Mouse (Mus musculus): ENCODE data around the gene Mfap4. TPM values are rescaled to one million over a fixed set of nuclear protein-coding genes. Genes with fewer than 3 reads are reported as not detected.

Mfap4 gene
- polyA plus RNA-seq, 1 experiment from 2014 or later: not detected

DNA sequence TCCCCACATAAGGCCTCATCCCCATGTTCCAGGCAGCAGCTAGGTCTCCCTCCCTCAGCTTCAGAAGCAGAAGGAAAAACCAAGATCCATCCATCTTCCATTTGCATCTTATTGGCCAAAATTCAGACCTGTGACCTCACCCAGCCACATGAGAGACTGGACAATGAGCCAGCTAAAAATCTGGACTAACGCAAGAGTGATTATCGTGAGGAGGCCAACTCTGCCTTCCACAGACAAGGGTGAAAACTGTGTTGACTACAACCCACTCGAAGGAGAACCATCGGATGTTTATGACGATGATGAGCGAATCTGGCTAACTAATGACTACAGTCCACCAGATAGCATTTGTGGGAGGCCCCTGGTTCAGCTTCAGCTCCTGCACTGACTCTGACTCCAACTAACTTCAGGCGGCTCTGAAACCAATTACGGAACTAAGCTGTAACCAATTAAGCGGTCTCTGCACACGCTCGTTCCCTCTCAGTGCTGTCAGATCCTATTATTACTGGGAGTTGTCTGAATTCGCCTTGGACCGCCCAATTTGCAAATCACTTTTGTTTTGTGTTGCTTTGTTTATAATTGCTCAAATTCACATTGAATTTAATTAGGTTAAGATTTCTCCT, 1.9 kb upstream of the Mfap4 start:
- ChIA-PET CTCF (no interaction called here), POLR2A (no interaction called here)
- in situ Hi-C loops (cut with MboI; ENCODE audit: low pct_unique_long_range_greater_than_20kb): no loop called here
- no peak for TF ChIP-seq CTCF (IDR thresholded peaks at IDR 0.05)
- DNase-seq (ENCODE audit: low read depth, low spot score) (no peak), ATAC-seq (no peak)
- no peaks in the 10 kb centered on the region for H3K27me3 ChIP-seq

DNA sequence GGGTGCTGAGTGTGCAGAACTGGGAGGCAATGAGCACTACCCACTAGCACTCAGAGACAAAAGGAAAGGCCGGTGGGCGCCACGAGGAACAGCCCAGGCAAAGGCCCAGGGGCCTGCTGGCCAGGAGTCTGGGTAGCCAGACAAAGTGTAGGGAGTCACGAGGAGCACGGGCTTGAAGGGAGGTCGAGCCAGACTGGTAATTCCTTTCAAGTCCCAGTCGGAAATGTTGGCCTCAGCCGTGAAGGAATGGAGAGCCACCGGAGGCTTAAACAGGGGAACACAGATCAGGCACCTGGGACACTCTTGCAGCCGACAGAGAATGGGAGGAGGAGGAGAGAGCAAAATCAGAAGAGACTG, 997 bp upstream of the Mfap4 start:
- no peaks in the 10 kb centered on the region for H3K27me3 ChIP-seq
- CTCF ChIA-PET: no interaction called here
- DNase-seq (ENCODE audit: low read depth, low spot score) (no peak), ATAC-seq (no peak)
- POLR2A ChIA-PET: no interaction called here
- no peak for TF ChIP-seq CTCF (IDR thresholded peaks at IDR 0.05)
- in situ Hi-C loops (cut with MboI; ENCODE audit: low pct_unique_long_range_greater_than_20kb): no loop called here

DNA sequence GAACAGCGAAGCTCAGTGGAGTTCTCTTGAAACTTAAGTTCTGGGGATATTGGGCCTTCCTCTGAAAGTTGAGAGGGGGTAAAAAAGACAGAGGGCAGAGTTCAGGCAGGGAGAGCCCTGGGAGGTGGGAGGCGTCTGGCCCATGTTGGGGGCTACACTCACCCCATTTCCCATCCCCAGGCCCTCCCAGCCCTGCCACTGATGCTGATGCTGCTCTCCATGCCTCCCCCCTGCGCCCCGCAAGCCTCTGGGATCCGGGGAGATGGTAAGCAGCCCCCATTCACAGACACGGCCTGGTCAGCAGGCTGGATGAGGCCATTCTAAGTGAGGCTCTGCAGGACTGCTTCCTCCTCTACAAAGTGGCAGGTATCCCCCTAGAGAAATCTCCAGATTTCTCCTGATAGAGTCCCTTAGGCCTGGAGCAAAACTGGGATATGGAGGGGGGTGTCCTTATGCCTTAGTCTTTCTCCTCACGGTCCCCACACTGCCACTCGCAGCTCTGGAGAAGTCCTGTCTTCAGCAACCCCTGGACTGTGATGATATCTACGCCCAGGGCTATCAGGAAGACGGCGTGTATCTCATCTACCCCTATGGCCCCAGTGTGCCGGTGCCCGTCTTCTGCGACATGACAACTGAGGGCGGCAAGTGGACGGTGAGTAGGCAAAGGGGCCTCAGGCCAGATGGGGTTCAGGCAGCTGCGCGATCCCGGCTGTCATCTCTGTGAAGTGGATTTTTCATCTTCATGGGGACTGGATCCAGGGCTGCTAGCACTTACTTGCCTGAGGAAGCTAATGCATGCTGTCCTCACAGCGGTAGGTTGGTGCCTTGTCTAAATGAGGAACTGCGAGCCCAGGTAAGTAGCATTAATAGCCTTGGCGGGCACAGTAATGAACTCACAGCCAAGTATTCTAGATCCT, 568 bp downstream of the Mfap4 start:
- in situ Hi-C loops (cut with MboI; ENCODE audit: low pct_unique_long_range_greater_than_20kb): no loop called here
- no peaks in the 10 kb centered on the region for H3K27me3 ChIP-seq
- no peak for ATAC-seq
- TF ChIP-seq CTCF (IDR thresholded peaks at IDR 0.05): no peak
- DNase-seq (ENCODE audit: low read depth, low spot score): no peak
- ChIA-PET POLR2A (no interaction called here), CTCF (interaction anchor here (1.1 kb wide), 1 partner anchor 18 kb away, joined by 3 read pairs; no protein-coding TSS in a partner anchor)

DNA sequence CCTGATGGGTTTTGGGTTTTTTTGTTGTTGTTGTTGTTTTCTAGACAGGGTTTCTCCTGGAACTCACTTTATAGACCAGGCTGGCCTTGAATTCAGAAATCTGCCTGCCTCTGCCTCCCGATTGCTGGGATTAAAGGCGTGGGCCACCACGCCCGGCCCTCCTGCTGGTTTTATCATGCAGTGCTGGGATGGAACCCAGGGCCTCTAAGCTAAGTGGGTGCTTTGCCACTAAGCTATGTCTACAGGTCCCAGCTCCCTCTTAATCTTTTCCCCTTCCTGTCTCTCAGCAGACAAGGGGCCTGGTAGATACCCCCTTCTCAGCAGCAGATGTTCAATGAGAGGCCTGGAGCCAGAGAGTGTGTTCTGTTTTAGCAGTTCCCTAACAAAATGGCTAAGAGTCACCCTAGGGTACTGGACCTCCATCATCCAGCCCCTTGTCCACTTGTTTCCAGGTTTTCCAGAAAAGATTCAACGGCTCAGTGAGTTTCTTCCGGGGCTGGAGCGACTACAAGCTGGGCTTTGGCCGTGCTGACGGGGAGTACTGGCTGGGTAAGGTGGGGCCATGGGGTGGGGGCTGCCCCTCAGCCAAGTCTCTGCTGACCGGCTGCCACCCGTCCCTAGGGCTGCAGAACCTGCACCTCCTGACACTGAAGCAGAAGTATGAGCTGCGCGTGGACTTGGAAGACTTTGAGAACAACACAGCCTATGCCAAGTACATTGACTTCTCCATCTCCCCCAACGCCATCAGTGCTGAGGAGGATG, 1.4 kb downstream of the Mfap4 start:
- no peaks in the 10 kb centered on the region for H3K27me3 ChIP-seq
- no peak for TF ChIP-seq CTCF (IDR thresholded peaks at IDR 0.05)
- in situ Hi-C loops (cut with MboI; ENCODE audit: low pct_unique_long_range_greater_than_20kb): no loop called here
- DNase-seq (ENCODE audit: low read depth, low spot score) (no peak), ATAC-seq (no peak)
- ChIA-PET CTCF (interaction anchor here (1.1 to 1.6 kb wide), 2 partner anchors 18 kb away, joined by 3 read pairs; partner anchors contain the start of gene B9d1), POLR2A (no interaction called here)

DNA sequence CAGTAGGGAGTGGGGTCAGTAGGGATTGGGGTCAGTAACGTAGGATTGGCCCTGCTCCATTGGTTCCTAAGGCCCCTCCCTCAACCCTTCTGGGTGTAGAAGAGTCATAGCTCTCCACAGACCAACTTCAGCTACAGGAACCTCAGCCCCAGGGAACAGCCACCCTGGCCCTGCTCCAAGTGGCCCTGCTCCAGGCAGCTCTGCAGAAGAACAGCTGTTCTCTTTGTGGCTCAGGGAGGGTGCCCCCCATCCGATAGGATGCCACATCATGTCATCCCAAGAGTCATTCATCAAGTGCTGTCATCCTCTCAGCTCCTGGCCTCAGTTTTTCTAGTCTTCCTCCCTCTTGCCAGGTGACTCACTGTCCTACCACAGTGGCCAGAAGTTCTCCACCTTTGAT, 2.2 kb downstream of the Mfap4 start:
- DNase-seq (ENCODE audit: low read depth, low spot score) (no peak), ATAC-seq (no peak)
- ChIA-PET CTCF (interaction anchor here (1.6 kb wide), 1 partner anchor 17 kb away, joined by 3 read pairs; the partner anchor contains the start of gene B9d1), POLR2A (no interaction called here)
- in situ Hi-C loops (cut with MboI; ENCODE audit: low pct_unique_long_range_greater_than_20kb): no loop called here
- TF ChIP-seq CTCF (IDR thresholded peaks at IDR 0.05): no peak
- no peaks in the 10 kb centered on the region for H3K27me3 ChIP-seq

DNA sequence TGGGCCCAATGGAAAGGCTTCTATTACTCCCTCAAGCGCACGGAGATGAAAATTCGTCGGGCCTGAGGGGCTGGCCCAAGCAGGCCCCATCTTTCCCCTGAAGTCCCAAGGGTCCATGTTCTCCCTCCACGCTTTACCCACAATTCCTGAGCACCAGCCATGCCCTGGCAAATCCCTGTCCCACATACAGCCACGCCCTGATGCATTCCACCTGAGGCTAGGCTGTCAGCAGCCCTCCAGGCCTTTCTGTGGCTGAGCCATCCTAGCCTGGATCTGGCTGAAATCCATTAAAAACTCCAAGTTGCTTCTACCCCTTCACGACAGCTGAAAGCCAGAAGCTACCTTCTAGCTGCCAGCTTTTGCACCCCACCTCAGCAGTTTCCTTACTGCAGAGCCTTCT, 2.7 kb downstream of the Mfap4 start:
- CTCF ChIA-PET: interaction anchor here (1.6 kb wide), 1 partner anchor 17 kb away, joined by 3 read pairs; the partner anchor contains the start of gene B9d1
- no peak for TF ChIP-seq CTCF (IDR thresholded peaks at IDR 0.05)
- in situ Hi-C loops (cut with MboI; ENCODE audit: low pct_unique_long_range_greater_than_20kb): no loop called here
- no peak for DNase-seq (ENCODE audit: low read depth, low spot score)
- ATAC-seq: no peak
- H3K27me3 ChIP-seq: no peaks in the 10 kb centered on the region
- POLR2A ChIA-PET: no interaction called here

DNA sequence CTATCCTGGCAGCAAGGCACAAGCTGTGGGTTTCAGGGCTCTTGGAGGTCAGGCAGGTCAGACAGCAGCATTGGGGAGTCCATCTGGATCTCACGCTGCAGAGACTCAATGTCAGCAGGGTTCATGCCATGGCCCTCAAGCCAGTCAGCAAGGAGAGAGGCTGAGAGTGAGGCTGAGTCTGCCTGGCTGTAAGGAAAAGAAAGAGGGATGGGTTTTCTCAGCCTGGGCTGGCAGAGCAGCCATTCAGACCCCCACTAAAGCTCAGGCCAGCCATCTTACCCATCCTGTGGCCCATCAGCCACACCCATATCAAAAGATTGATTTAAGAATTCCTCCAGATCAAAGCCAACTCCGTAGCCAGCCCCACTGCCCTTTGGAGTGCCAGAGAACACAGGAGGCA, 3.9 kb downstream of the Mfap4 start:
- CTCF ChIA-PET: no interaction called here
- in situ Hi-C loops (cut with MboI; ENCODE audit: low pct_unique_long_range_greater_than_20kb): no loop called here
- no peaks in the 10 kb centered on the region for H3K27me3 ChIP-seq
- POLR2A ChIA-PET: no interaction called here
- TF ChIP-seq CTCF (IDR thresholded peaks at IDR 0.05): no peak
- DNase-seq (ENCODE audit: low read depth, low spot score) (no peak), ATAC-seq (no peak)

DNA sequence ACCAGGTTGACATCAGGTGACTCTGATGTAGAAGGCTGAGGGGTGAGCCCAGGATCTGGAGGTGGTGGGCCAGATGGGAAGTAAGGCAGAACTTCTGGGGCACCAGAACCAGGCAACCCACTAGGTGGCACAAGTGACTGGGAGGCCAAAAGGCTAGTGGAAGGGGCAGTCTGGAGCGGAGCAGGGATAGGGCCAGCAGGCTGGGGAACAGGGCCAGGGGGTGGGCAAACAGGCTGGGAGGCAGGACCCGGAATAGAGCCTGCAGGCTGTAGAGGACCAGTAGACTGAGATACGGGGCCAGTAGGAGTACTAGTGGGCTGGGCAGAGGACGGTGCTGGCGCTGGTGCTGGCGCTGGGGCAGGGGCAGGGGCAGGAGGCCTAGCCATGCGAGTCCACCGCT, 4.6 kb downstream of the Mfap4 start:
- TF ChIP-seq CTCF (IDR thresholded peaks at IDR 0.05): no peak
- ATAC-seq (no peak), DNase-seq (ENCODE audit: low read depth, low spot score) (no peak)
- in situ Hi-C loops (cut with MboI; ENCODE audit: low pct_unique_long_range_greater_than_20kb): no loop called here
- no peaks in the 10 kb centered on the region for H3K27me3 ChIP-seq
- CTCF ChIA-PET: no interaction called here
- POLR2A ChIA-PET: no interaction called here

DNA sequence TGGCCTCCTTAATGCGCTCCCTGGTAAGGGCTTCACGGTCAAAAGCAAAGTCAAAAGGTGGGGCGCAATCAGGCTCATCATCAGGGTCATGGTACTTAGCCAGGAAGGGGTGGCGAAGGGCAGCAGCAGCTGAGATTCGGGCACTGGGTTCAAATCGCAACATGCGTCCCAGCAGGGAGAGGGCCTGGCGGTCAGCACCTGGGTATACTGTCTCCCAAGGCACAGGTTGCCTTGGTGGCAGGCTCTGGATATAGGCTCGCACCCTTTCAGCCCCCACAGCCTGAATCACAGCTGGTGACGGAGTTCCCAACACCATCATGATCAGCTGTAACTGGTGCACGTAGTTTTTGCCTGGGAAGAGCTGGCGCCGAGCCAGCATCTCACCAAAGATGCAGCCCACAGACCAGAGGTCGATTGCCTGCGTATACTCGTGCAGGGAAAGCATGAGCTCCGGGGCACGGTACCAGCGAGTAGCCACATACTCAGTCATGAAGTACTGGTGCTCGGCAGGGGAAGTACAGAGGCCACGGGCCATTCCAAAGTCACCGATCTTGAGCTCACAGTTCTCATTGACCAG, 5.8 kb downstream of the Mfap4 start:
- CTCF ChIA-PET: interaction anchor here (1.4 kb wide), 1 partner anchor 14 kb away, joined by 5 read pairs; the partner anchor contains the start of gene B9d1

DNA sequence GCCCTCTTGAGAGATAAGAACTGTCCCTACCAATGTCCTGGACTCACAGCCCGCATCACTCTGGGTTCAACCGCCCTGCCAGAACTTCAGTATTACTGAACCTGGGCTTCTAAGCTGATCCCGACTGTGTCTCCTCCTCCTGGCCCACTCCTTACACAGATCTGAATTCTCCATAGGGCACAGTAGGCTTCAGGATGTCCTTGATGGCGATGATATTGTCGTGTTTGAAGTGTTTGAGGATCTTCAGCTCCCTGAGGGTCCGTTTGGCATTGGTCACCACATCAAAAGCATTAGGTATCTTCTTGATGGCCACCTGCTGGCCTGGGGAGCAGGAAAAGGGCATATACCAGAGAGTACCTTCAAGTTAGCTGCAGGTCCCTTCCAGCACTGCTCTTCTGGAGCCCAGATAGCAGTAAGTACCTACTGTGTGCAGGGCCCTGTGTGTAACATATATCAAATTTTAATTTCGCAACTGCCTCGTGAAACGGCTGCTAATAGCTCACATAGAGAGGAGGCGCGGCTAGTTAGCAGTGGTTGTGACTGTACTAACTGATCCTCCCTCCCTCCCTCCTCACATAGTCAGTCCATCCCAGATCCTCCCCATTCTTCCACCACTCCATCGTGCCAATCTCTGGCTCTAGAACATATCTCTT, 7.6 kb downstream of the Mfap4 start:
- no peak for TF ChIP-seq CTCF (IDR thresholded peaks at IDR 0.05)
- H3K27me3 ChIP-seq: no peaks in the 10 kb centered on the region
- no peak for DNase-seq (ENCODE audit: low read depth, low spot score)
- CTCF ChIA-PET: interaction anchor here (0.9 to 3.2 kb wide), 3 partner anchors 12 to 75 kb away, joined by 4 to 19 read pairs (median 9); partner anchors contain the start of gene B9d1
- no peak for ATAC-seq
- in situ Hi-C loops (cut with MboI; ENCODE audit: low pct_unique_long_range_greater_than_20kb): no loop called here
- POLR2A ChIA-PET: interaction anchor here (0.9 kb wide), 1 partner anchor 12 kb away, joined by 3 read pairs; the partner anchor contains the start of gene B9d1

More for the DNA sequence above, 5.8 kb downstream of the Mfap4 start:
- no peak for TF ChIP-seq CTCF (IDR thresholded peaks at IDR 0.05)
- no peaks in the 10 kb centered on the region for H3K27me3 ChIP-seq
- no peak for ATAC-seq
- POLR2A ChIA-PET: no interaction called here
- in situ Hi-C loops (cut with MboI; ENCODE audit: low pct_unique_long_range_greater_than_20kb): no loop called here
- DNase-seq (ENCODE audit: low read depth, low spot score): no peak

Data from Patski (cell line).